Mouse (Mus musculus): ENCODE results near the gene Gse1. TPM values are rescaled to one million over a fixed set of nuclear protein-coding genes. Genes with fewer than 3 reads are reported as not detected.

The Gse1 gene
- polyA plus RNA-seq, 1 experiment from 2014 or later: 25.3 TPM

DNA sequence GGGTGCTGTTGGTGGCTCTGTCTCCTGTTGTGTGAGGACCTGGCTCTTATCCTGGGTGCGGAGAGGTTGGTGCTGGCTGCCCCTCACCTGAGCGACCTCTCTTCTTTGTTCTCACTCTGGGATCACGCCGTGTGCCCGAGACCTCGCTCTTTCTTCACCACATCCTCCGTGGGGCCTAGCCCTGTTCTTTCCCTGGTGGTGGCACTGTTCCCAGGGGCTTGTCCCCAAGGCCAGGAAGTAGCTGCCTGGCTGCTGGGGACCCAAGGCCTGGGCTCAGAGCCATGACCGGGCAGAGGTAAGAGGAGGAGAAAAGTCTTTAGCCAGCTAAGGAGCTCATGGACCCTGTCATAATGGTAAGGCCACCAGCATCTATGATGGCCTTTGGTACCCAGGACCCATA lies 25.4 kb downstream of the Gse1 start:
- ATAC-seq (replicated peaks; ENCODE audit: low FRiP score) (no peak), DNase-seq (ENCODE audit: low spot score) (no peak)
- Histone ChIP-seq H3K4me3 (ENCODE audit: low read depth, low read length) (no peak overlapping the region), H3K27me3 (replicated peaks; ENCODE audit: control insufficient read depth, insufficient read depth, low read length) (no peaks in the 10 kb centered on the region), H3K4me2 (no peak overlapping the region), H3K36me3 (ENCODE audit: control insufficient read depth, insufficient read depth, low read length) (no peaks in the 10 kb centered on the region), H3K9ac (ENCODE audit: low read depth, low read length) (no peak overlapping the region), H3K4me1 (replicated peaks; ENCODE audit: control insufficient read depth, insufficient read depth, low read length) (peaks cover 11% of the 10 kb centered on the region; the same call in 1 of the 2 replicates), H3K27ac (ENCODE audit: low read depth, low read length) (no peak overlapping the region), H3K9me3 (ENCODE audit: control insufficient read depth, low read length) (no peaks in the 10 kb centered on the region)
- 79% methylated on average over 8 of the region's 8 CpGs for WGBS

DNA sequence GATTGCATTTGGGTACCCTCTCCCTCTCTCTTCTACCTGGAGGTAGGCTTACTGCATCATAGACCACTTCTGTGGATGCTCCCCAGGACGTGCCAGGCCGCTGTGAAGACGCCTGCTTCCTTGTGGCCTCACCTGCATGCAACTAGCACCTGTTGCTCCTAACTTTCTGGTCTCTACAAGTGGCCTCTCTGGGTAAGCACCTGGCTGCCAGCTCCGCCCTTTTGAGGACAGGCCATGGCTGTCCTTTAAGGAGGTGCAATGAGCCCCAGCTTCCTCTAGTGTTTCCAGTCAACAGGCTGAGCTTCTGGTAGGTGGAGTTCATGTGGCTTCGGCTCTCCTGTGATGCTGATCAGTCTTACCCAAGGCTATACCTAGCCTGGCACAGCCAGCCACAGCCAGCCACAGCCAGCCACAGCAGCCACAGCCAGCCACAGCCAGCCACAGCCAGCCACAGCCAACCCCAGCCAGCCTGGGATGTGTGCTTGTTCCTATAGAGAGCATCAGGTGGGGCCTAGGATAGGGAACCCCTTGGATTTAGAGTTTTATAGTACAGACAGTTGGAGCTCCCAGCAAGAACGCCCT lies 27.2 kb downstream of the Gse1 start:
- WGBS: 76% methylated on average over 6 of the region's 6 CpGs
- Histone ChIP-seq H3K4me2 (no peak overlapping the region), H3K4me1 (replicated peaks; ENCODE audit: control insufficient read depth, insufficient read depth, low read length) (peaks cover 7% of the 10 kb centered on the region), H3K9ac (ENCODE audit: low read depth, low read length) (no peak overlapping the region), H3K4me3 (ENCODE audit: low read depth, low read length) (no peak overlapping the region), H3K36me3 (ENCODE audit: control insufficient read depth, insufficient read depth, low read length) (no peaks in the 10 kb centered on the region), H3K27me3 (replicated peaks; ENCODE audit: control insufficient read depth, insufficient read depth, low read length) (no peaks in the 10 kb centered on the region), H3K9me3 (ENCODE audit: control insufficient read depth, low read length) (no peaks in the 10 kb centered on the region), H3K27ac (ENCODE audit: low read depth, low read length) (no peak overlapping the region)
- ATAC-seq (replicated peaks; ENCODE audit: low FRiP score) (no peak), DNase-seq (ENCODE audit: low spot score) (no peak)

- H3K36me3 ChIP-seq (ENCODE audit: control insufficient read depth, insufficient read depth, low read length): no peaks in the 10 kb centered on the region
- ATAC-seq (replicated peaks; ENCODE audit: low FRiP score) (no peak), DNase-seq (ENCODE audit: low spot score) (no peak)
- H3K27me3 ChIP-seq (replicated peaks; ENCODE audit: control insufficient read depth, insufficient read depth, low read length): peaks cover 2% of the 10 kb centered on the region; the same call in 1 of the 2 replicates
- 55% methylated on average over 6 of the region's 6 CpGs for WGBS
- no peaks in the 10 kb centered on the region for H3K9me3 ChIP-seq (ENCODE audit: control insufficient read depth, low read length)
- H3K9ac ChIP-seq (ENCODE audit: low read depth, low read length): no peak overlapping the region
- H3K27ac ChIP-seq (ENCODE audit: low read depth, low read length): no peak overlapping the region
- H3K4me3 ChIP-seq (ENCODE audit: low read depth, low read length): no peak overlapping the region
- no peak overlapping the region for H3K4me2 ChIP-seq
- H3K4me1 ChIP-seq (replicated peaks; ENCODE audit: control insufficient read depth, insufficient read depth, low read length): peaks cover 9% of the 10 kb centered on the region
Measured at GRCm38 (mm10) chr8:120256958-120257357, 28.7 kb downstream of the Gse1 start.

- no peak overlapping the region for H3K4me3 ChIP-seq (ENCODE audit: low read depth, low read length)
- H3K27me3 ChIP-seq (replicated peaks; ENCODE audit: control insufficient read depth, insufficient read depth, low read length): peaks cover 10% of the 10 kb centered on the region; the same call in 1 of the 2 replicates
- no peak overlapping the region for H3K4me2 ChIP-seq
- H3K4me1 ChIP-seq (replicated peaks; ENCODE audit: control insufficient read depth, insufficient read depth, low read length): peaks cover 12% of the 10 kb centered on the region
- no peak for DNase-seq (ENCODE audit: low spot score)
- WGBS: 80% methylated on average over 13 of the region's 13 CpGs
- H3K9ac ChIP-seq (ENCODE audit: low read depth, low read length): no peak overlapping the region
- no peak for ATAC-seq (replicated peaks; ENCODE audit: low FRiP score)
- H3K9me3 ChIP-seq (ENCODE audit: control insufficient read depth, low read length): no peaks in the 10 kb centered on the region
- no peaks in the 10 kb centered on the region for H3K36me3 ChIP-seq (ENCODE audit: control insufficient read depth, insufficient read depth, low read length)
- no peak overlapping the region for H3K27ac ChIP-seq (ENCODE audit: low read depth, low read length)
Measured at GRCm38 (mm10) chr8:120259206-120259605, 30.9 kb downstream of the Gse1 start.

- no peak for DNase-seq (ENCODE audit: low spot score)
- Histone ChIP-seq H3K27me3 (replicated peaks; ENCODE audit: control insufficient read depth, insufficient read depth, low read length) (peaks cover 15% of the 10 kb centered on the region; the same call in 1 of the 2 replicates), H3K27ac (ENCODE audit: low read depth, low read length) (peak overlapping the region; percentile 38; the same call in 1 of the 2 replicates), H3K9me3 (ENCODE audit: control insufficient read depth, low read length) (no peaks in the 10 kb centered on the region), H3K4me2 (no peak overlapping the region), H3K4me3 (ENCODE audit: low read depth, low read length) (no peak overlapping the region), H3K36me3 (ENCODE audit: control insufficient read depth, insufficient read depth, low read length) (no peaks in the 10 kb centered on the region), H3K4me1 (replicated peaks; ENCODE audit: control insufficient read depth, insufficient read depth, low read length) (peaks cover 20% of the 10 kb centered on the region), H3K9ac (ENCODE audit: low read depth, low read length) (no peak overlapping the region)
- 80% methylated on average over 5 of the region's 5 CpGs for WGBS
- ATAC-seq (replicated peaks; ENCODE audit: low FRiP score): no peak
Measured at GRCm38 (mm10) chr8:120260677-120261076, 32.4 kb downstream of the Gse1 start.

GRCm38 (mm10) chr8:120261338-120262120 lies 33.3 kb downstream of the Gse1 start:
- no peak for ATAC-seq (replicated peaks; ENCODE audit: low FRiP score)
- no peaks in the 10 kb centered on the region for H3K9me3 ChIP-seq (ENCODE audit: control insufficient read depth, low read length)
- no peak overlapping the region for H3K9ac ChIP-seq (ENCODE audit: low read depth, low read length)
- no peak overlapping the region for H3K4me2 ChIP-seq
- no peak overlapping the region for H3K4me3 ChIP-seq (ENCODE audit: low read depth, low read length)
- peaks cover 20% of the 10 kb centered on the region for H3K4me1 ChIP-seq (replicated peaks; ENCODE audit: control insufficient read depth, insufficient read depth, low read length)
- WGBS: 46% methylated on average over 21 of the region's 21 CpGs
- DNase-seq (ENCODE audit: low spot score): no peak
- H3K27me3 ChIP-seq (replicated peaks; ENCODE audit: control insufficient read depth, insufficient read depth, low read length): peaks cover 15% of the 10 kb centered on the region; the same call in 1 of the 2 replicates
- H3K27ac ChIP-seq (ENCODE audit: low read depth, low read length): no peak overlapping the region
- no peaks in the 10 kb centered on the region for H3K36me3 ChIP-seq (ENCODE audit: control insufficient read depth, insufficient read depth, low read length)

DNA sequence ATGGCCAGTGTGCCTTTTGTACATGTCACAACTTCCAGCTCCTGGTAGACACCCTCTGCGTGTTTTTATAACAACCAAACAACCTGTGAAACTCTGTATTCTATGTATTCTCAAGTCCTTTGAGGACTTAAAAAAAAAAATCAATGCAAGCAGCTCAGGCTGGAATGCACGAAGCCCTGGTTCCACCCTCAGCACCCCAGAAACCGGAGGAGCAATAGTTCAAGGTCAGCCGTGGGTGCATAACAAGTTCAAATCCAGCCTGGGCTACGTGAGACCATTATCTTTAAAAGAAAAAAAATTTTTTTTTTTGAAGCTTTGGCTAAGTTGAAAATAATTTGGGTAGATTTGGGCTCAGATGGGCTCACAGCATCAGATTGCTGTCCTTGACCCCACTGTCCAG lies 35.6 kb downstream of the Gse1 start:
- no peak overlapping the region for H3K4me3 ChIP-seq (ENCODE audit: low read depth, low read length)
- H3K36me3 ChIP-seq (ENCODE audit: control insufficient read depth, insufficient read depth, low read length): no peaks in the 10 kb centered on the region
- H3K9ac ChIP-seq (ENCODE audit: low read depth, low read length): no peak overlapping the region
- H3K9me3 ChIP-seq (ENCODE audit: control insufficient read depth, low read length): no peaks in the 10 kb centered on the region
- no peak overlapping the region for H3K27ac ChIP-seq (ENCODE audit: low read depth, low read length)
- ATAC-seq (replicated peaks; ENCODE audit: low FRiP score) (no peak), DNase-seq (ENCODE audit: low spot score) (no peak)
- H3K27me3 ChIP-seq (replicated peaks; ENCODE audit: control insufficient read depth, insufficient read depth, low read length): peaks cover 15% of the 10 kb centered on the region; the same call in 1 of the 2 replicates
- no peak overlapping the region for H3K4me2 ChIP-seq
- 82% methylated on average over 5 of the region's 5 CpGs for WGBS
- H3K4me1 ChIP-seq (replicated peaks; ENCODE audit: control insufficient read depth, insufficient read depth, low read length): peaks cover 29% of the 10 kb centered on the region

DNA sequence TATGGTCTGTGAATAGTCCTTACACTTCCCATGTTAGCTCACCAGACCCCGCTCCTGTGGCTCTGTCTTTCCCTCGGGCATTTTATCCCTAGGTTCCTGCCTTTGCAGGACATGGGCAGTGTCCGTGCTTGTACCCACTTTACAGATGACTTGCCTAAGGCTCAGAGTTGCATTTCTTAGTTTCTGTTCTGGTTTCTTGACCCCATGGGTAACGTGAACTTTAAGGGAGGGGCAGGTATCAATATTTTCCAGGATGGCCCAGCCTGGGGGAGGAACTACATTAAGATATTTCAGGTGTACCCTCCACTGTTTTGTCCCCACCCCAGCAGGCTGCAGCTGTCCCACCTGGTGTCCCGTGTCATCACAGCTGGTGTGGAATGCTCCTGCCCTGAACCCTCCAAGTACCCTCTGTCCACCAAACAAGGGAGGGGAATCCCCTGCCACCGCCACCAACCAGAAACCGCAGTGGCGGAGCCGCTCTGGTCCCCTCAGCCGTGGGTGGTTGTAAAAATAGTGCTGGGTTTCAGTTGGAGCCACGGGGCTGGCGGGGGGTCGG lies 36.2 kb downstream of the Gse1 start:
- ATAC-seq (replicated peaks; ENCODE audit: low FRiP score) (no peak), DNase-seq (ENCODE audit: low spot score) (no peak)
- H3K9ac ChIP-seq (ENCODE audit: low read depth, low read length): 0 out of 2 replicates have a peak overlapping the region, but pooled peaks have one; percentile 22
- H3K4me2 ChIP-seq: peak overlapping the region; percentile 50
- no peaks in the 10 kb centered on the region for H3K9me3 ChIP-seq (ENCODE audit: control insufficient read depth, low read length)
- H3K27me3 ChIP-seq (replicated peaks; ENCODE audit: control insufficient read depth, insufficient read depth, low read length): peaks cover 15% of the 10 kb centered on the region; the same call in 1 of the 2 replicates
- H3K4me3 ChIP-seq (ENCODE audit: low read depth, low read length): no peak overlapping the region
- H3K4me1 ChIP-seq (replicated peaks; ENCODE audit: control insufficient read depth, insufficient read depth, low read length): peaks cover 29% of the 10 kb centered on the region
- H3K36me3 ChIP-seq (ENCODE audit: control insufficient read depth, insufficient read depth, low read length): no peaks in the 10 kb centered on the region
- peak overlapping the region; percentile 29; the same call in 1 of the 2 replicates for H3K27ac ChIP-seq (ENCODE audit: low read depth, low read length)
- 38% methylated on average over 13 of the region's 13 CpGs for WGBS

All from liver, embryonic 11.5 days (tissue).